Mouse (Mus musculus) bone marrow, adult 2 months (tissue): ENCODE measurements around the gene Pradc1.

Experiments used
- CTCF ChIP-seq: fragments of 200-500 bp; IDR thresholded peaks from 2 replicates; pipeline ENCODE4 v1.5.1; 2011; ENCODE audit warnings: low read length, control low read depth; ENCODE audit not compliant: control insufficient read depth, insufficient read depth
- POLR2A ChIP-seq: fragments of 200-500 bp; IDR thresholded peaks from 2 replicates; pipeline ENCODE4 v1.6.1; 2011; ENCODE audit warnings: low read depth, mild to moderate bottlenecking, control low read depth, low read length, borderline replicate concordance; ENCODE audit not compliant: control insufficient read depth

GRCm38 (mm10) chr6:85444266-85444965 is 7.4 kb downstream of the Pradc1 start:
- TF ChIP-seq CTCF (no peak), POLR2A (no peak)
